Mouse (Mus musculus) CH12.LX (cell line): ENCODE results near the gene Frg2f1. TPM values are rescaled to one million over a fixed set of nuclear protein-coding genes. Genes with fewer than 3 reads are reported as not detected.

Experiments used
- DNase-seq: peaks from one replicate; pipeline ENCODE4 v3.0.0-alpha.2; 2013; ENCODE audit errors: extremely low read depth
- H3K27ac ChIP-seq: 2 replicates; pipeline ENCODE4 v1.5.1; 2012; ENCODE audit warnings: low read depth, mild to moderate bottlenecking, control low read depth, moderate library complexity; ENCODE audit not compliant: insufficient read depth
- H3K27me3 ChIP-seq: replicated peaks from 2 replicates; pipeline ENCODE3; 2012; ENCODE audit warnings: inconsistent platforms
- H3K36me3 ChIP-seq, 2 experiments: replicated peaks in 1 of 2; 2 replicates each; pipeline versions ENCODE3 to v1.6.1; 2012; ENCODE audit warnings: inconsistent platforms in 1 of 2, low read length in 1 of 2, mild to moderate bottlenecking in 1 of 2, mixed read lengths in 1 of 2, moderate library complexity in 1 of 2; ENCODE audit not compliant: control insufficient read depth in 1 of 2, insufficient read depth in 1 of 2
- H3K4me1 ChIP-seq, 2 experiments: 2 replicates each; pipeline ENCODE4 v1.6.1; 2012; ENCODE audit warnings: inconsistent platforms in 1 of 2, moderate library complexity in 1 of 2; ENCODE audit not compliant: insufficient read depth in 2 of 2, control insufficient read depth in 1 of 2
- H3K4me2 ChIP-seq: 2 replicates; pipeline ENCODE4 v1.6.1; 2012; ENCODE audit warnings: low read depth, mild to moderate bottlenecking, control low read depth; ENCODE audit not compliant: poor library complexity, insufficient read depth, severe bottlenecking
- H3K4me3 ChIP-seq, 3 experiments: fragments of 150-350 bp in 1 of 3; sonication (generic) in 1 of 3; replicated peaks in 1 of 3; 2 replicates each; pipeline versions ENCODE3 to v1.5.1; 2011 to 2012; ENCODE audit warnings: low read depth in 2 of 3, low read length in 2 of 3, mild to moderate bottlenecking in 2 of 3, moderate library complexity in 2 of 3, control low read depth in 1 of 3, improper control_type of control experiment in 1 of 3, inconsistent platforms in 1 of 3, mixed read lengths in 1 of 3; ENCODE audit not compliant: poor library complexity in 1 of 3
- H3K79me2 ChIP-seq: replicated peaks from 2 replicates; pipeline ENCODE4 v1.6.1; 2012; ENCODE audit warnings: mild to moderate bottlenecking, moderate library complexity; ENCODE audit not compliant: control insufficient read depth, poor library complexity, insufficient read depth, severe bottlenecking; ENCODE audit errors: extremely low read depth
- H3K9ac ChIP-seq: 2 replicates; pipeline ENCODE4 v1.6.1; 2012; ENCODE audit warnings: low read depth, mild to moderate bottlenecking, control low read depth, moderate library complexity; ENCODE audit not compliant: insufficient read depth
- H3K9me3 ChIP-seq: replicated peaks from 2 replicates; pipeline ENCODE3; 2012; ENCODE audit warnings: low read length, inconsistent platforms, mixed read lengths
- CHD1 ChIP-seq: IDR thresholded peaks from 2 replicates; pipeline ENCODE4 v1.6.1; 2012; ENCODE audit warnings: low read depth, low read length, improper control_type of control experiment, inconsistent platforms
- CTCF ChIP-seq, 2 experiments: IDR thresholded peaks in 1 of 2; conservative IDR thresholded peaks in 1 of 2; 2 replicates each; pipeline ENCODE4 v1.5.1; 2011 to 2012; ENCODE audit warnings: low read depth in 2 of 2, low read length in 2 of 2, improper control_type of control experiment in 1 of 2, inconsistent platforms in 1 of 2, mild to moderate bottlenecking in 1 of 2, moderate library complexity in 1 of 2
- E2F4 ChIP-seq: IDR thresholded peaks from 2 replicates; pipeline ENCODE4 v1.6.1; 2011; ENCODE audit warnings: low read depth, low read length, improper control_type of control experiment; ENCODE audit not compliant: insufficient replicate concordance
- ETS1 ChIP-seq: conservative IDR thresholded peaks from 2 replicates; pipeline ENCODE4 v1.6.1; 2012; ENCODE audit warnings: low read depth, mild to moderate bottlenecking, inconsistent platforms, low read length, improper control_type of control experiment, moderate library complexity
- HCFC1 ChIP-seq: IDR thresholded peaks from 2 replicates; pipeline ENCODE4 v1.6.1; 2012; ENCODE audit warnings: low read depth, mild to moderate bottlenecking, inconsistent platforms, low read length, improper control_type of control experiment
- JUND ChIP-seq: conservative IDR thresholded peaks from 2 replicates; pipeline ENCODE4 v1.6.1; 2011; ENCODE audit warnings: low read depth, low read length, improper control_type of control experiment
- MXI1 ChIP-seq: IDR thresholded peaks from 2 replicates; pipeline ENCODE4 v1.6.1; 2011; ENCODE audit warnings: mild to moderate bottlenecking, low read depth, low read length, improper control_type of control experiment
- MYC ChIP-seq: IDR thresholded peaks from 2 replicates; pipeline ENCODE4 v1.6.1; 2011; ENCODE audit warnings: low read depth, mild to moderate bottlenecking, improper control_type of control experiment, low read length
- PAX5 ChIP-seq: IDR thresholded peaks from 2 replicates; pipeline ENCODE4 v1.6.1; 2012; ENCODE audit warnings: low read length, inconsistent platforms, mixed read lengths
- POLR2A ChIP-seq: IDR thresholded peaks from 2 replicates; pipeline ENCODE4 v1.6.1; 2011; ENCODE audit warnings: low read depth, mild to moderate bottlenecking, improper control_type of control experiment, low read length
- POLR2AphosphoS2 ChIP-seq: IDR thresholded peaks from 2 replicates; pipeline ENCODE4 v1.6.1; 2011; ENCODE audit warnings: low read depth, low read length, improper control_type of control experiment
- RAD21 ChIP-seq: IDR thresholded peaks from 2 replicates; pipeline ENCODE4 v1.6.1; 2011; ENCODE audit warnings: low read depth, mild to moderate bottlenecking, low read length, improper control_type of control experiment, moderate library complexity
- SIN3A ChIP-seq: IDR thresholded peaks from 2 replicates; pipeline ENCODE4 v1.6.1; 2012; ENCODE audit warnings: low read length, improper control_type of control experiment, inconsistent platforms
- SMC3 ChIP-seq: IDR thresholded peaks from 2 replicates; pipeline ENCODE4 v1.6.1; 2011; ENCODE audit warnings: low read depth, low read length, improper control_type of control experiment
- TCF12 ChIP-seq: IDR thresholded peaks from 2 replicates; pipeline ENCODE4 v1.6.1; 2014; ENCODE audit warnings: low read depth, mild to moderate bottlenecking, inconsistent platforms, low read length, improper control_type of control experiment
- USF1 ChIP-seq: IDR thresholded peaks from 2 replicates; pipeline ENCODE4 v1.6.1; 2014; ENCODE audit warnings: low read depth, mild to moderate bottlenecking, inconsistent platforms, low read length, improper control_type of control experiment
- ZC3H11A ChIP-seq: IDR thresholded peaks from 2 replicates; pipeline ENCODE4 v1.6.1; 2012; ENCODE audit warnings: low read depth, mild to moderate bottlenecking, inconsistent platforms, low read length, improper control_type of control experiment
- dilution Hi-C: fragments of 300-500 bp; cut with MboI; formaldehyde crosslinking; loops from 2 replicates; pipeline ENCODE4 v1.14.3; 2020; ENCODE audit warnings: low sequenced_read_pairs; ENCODE audit not compliant: extremely low pct_unique_long_range_greater_than_20kb, extremely low pct_ligation_motif_present
- in situ Hi-C: fragments of 300-500 bp; cut with MboI; formaldehyde crosslinking; loops from 3 replicates; pipeline ENCODE4 v1.14.3; 2019; ENCODE audit warnings: low sequenced_read_pairs, low pct_ligation_motif_present, low pct_unique_long_range_greater_than_20kb, mixed read lengths
- polyA plus RNA-seq: library from polyadenylated mRNA; unstranded; fragments of >175 nt; gene quantifications from 2 replicates; pipeline ENCODE4 v1.2.1, GENCODE M21; 2012; ENCODE audit warnings: low read depth; ENCODE audit not compliant: insufficient read length
- total RNA-seq, 2 experiments: library from RNA; depleted of rRNA; stranded (reverse); fragments of 300-350 nt in 1 of 2; fragments of >200 nt in 1 of 2; gene quantifications; 2 replicates each; pipeline ENCODE4 v1.2.3; 2012 to 2014

Gene Frg2f1
- total and polyA plus RNA-seq, 3 experiments: 3.5 to 4.4 (median 3.9) TPM

DNA sequence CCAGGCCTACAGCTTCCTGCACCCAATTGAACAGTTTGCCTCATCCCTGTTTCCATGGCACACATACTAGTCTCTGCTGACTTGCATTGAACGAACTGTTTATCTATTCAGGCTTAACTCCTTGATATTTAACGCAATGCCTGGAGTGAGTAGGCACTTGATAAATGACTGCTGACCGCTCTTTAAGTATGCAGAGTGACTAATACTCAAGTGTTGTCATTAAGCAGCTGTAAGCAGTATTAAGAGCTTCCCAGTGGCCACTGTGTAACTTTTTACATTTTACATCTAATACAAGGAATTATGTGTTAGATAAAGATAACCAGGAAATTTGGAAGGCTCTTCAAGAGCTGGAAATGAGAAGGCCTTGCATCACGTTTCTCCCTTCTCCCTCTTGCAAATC lies 4.2 kb downstream of the Frg2f1 start:
- no peak for TF ChIP-seq TCF12
- TF ChIP-seq MYC: no peak
- no peak for TF ChIP-seq CHD1
- no peak for DNase-seq
- no peaks in the 10 kb centered on the region for H3K36me3 ChIP-seq
- dilution Hi-C loops (no loop called here), in situ Hi-C loops (loop anchor here (10.0 kb wide), 2 partner anchors 100 to 290 kb away; no protein-coding TSS in a partner anchor)
- H3K9me3 ChIP-seq: no peaks in the 10 kb centered on the region
- no peak overlapping the region for H3K4me2 ChIP-seq
- no peak overlapping the region for H3K9ac ChIP-seq
- H3K79me2 ChIP-seq: peaks cover 3% of the 10 kb centered on the region
- H3K4me3 ChIP-seq: no peak overlapping the region
- H3K27me3 ChIP-seq: no peaks in the 10 kb centered on the region
- no peak overlapping the region for H3K27ac ChIP-seq
- H3K4me1 ChIP-seq: peaks cover 0 to 14% of the 10 kb centered on the region in 2 experiments; a peak in 2 of 4 replicates

DNA sequence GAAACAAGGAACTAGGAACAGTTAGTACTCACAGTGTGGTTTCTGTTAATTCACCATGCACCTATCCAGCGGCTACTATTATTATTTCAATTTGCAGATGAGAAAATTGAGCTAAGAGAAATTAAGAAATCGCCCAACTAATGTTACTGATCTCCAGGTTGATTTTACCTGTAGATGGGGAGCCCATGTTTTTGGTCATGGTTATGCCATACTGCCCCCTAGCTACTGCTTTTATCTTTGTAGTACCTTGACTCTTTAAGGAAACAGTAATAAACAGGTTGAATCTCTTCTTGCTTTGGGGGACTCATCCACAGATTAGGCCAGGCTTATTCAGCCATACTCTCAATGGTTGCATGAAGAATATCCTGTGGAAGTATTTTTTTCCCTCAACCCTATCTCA lies 7.5 kb downstream of the Frg2f1 start:
- H3K27me3 ChIP-seq: no peaks in the 10 kb centered on the region
- no peak overlapping the region for H3K9ac ChIP-seq
- no peaks in the 10 kb centered on the region for H3K79me2 ChIP-seq
- peaks cover 0 to 12% of the 10 kb centered on the region in 2 experiments; a peak in 2 of 4 replicates for H3K4me1 ChIP-seq
- H3K27ac ChIP-seq: no peak overlapping the region
- peak; percentile 32 for DNase-seq
- H3K4me3 ChIP-seq: no peak overlapping the region
- TF ChIP-seq JUND (no peak), POLR2A (no peak), CTCF (conservative IDR thresholded peaks at IDR 0.05 in 1 of 2, IDR thresholded peaks at IDR 0.05 in 1 of 2; ENCODE audit: low read depth in 2 of 2, low read length in 2 of 2) (peak; percentile 18 to 77; a peak in 3 of 4 replicates), MYC (no peak), ETS1 (no peak), PAX5 (no peak), SIN3A (no peak), SMC3 (peak; percentile 61), RAD21 (peak; percentile 78), E2F4 (no peak), HCFC1 (no peak), MXI1 (no peak), POLR2AphosphoS2 (no peak), ZC3H11A (peak; percentile 29; the same call in 1 of the 2 replicates), CHD1 (no peak), USF1 (no peak)
- dilution Hi-C loops (no loop called here), in situ Hi-C loops (loop anchor here (10.0 kb wide), 2 partner anchors 97 to 287 kb away; no protein-coding TSS in a partner anchor)
- H3K4me2 ChIP-seq: no peak overlapping the region
- no peaks in the 10 kb centered on the region for H3K9me3 ChIP-seq
- no peaks in the 10 kb centered on the region for H3K36me3 ChIP-seq
